21 mouse cellular contexts compared by ENCODE assay signal in the genomic region with DNA sequence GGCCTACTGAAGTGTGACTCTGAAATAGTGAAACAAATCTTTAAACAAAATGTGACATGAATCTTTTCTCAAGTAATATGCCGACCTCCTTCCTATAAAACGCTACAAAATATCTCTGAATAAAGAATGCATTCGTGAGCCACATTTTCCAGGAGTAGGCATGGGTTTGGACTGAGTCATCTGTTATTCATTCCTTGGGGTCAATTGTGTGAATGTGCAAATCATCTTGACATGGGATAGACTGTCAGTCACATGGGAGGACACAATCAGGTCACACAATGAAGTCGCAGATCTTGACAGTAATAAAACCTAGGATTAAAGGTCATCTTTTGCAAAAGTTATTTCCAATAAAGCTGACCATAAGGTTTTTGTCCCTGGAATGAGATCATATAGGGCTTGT.
DNase-seq lines count a peak whose midpoint lies in the region; ATAC-seq and TF ChIP-seq lines count a peak whose summit lies in the region.
"Had no signal": no experiment of that assay in that cellular context is flagged by ENCODE, and none has a peak within 500 bp of the region (broad histone marks: within the 10 kb centered on the region; RNA-seq: fewer than 3 reads in every experiment).

No protein-coding gene starts in this region.

- H3K4me2 ChIP-seq in myocyte (ENCODE audit: low read depth) = peak overlapping the region; percentile 8
- H3K4me2 ChIP-seq in neural tube, embryonic 15.5 days = no peak overlapping the region
- H3K4me2 ChIP-seq: heart, embryonic 11.5 days; heart, embryonic 15.5 days; hindbrain, embryonic 14.5 days had no signal

- peak; percentile 42 for DNase-seq in 3134 (ENCODE audit: extremely low read depth, insufficient read length, low spot score)
- peak; percentile 13 for DNase-seq in adipocyte (ENCODE audit: low spot score)
- no peak for DNase-seq in kidney, adult 2 months
- DNase-seq: adrenal gland, postnatal 25 days; B cell, adult 2 months; cerebellum, adult 18-20 months; cerebellum, adult 9-11 months; gastrocnemius, postnatal 14 days; heart, adult 2 months; heart, postnatal 14 days; kidney, adult 11 months had no signal

- H3K36me3 ChIP-seq in C2C12 (ENCODE audit: control insufficient read depth, insufficient read depth) = no peaks in the 10 kb centered on the region
- no peaks in the 10 kb centered on the region for H3K36me3 ChIP-seq in myocyte (ENCODE audit: control insufficient read depth, insufficient read depth)
- no peaks in the 10 kb centered on the region for H3K36me3 ChIP-seq in neural tube, embryonic 15.5 days
- H3K36me3 ChIP-seq in kidney, adult 2 months (ENCODE audit: control insufficient read depth, insufficient read depth, low read length) = no peaks in the 10 kb centered on the region
- H3K36me3 ChIP-seq: embryonic facial prominence, embryonic 10.5 days; forebrain, embryonic 10.5 days; heart, embryonic 15.5 days had no signal

- H3ac ChIP-seq in C2C12 (ENCODE audit: control insufficient read depth, insufficient read length, low read depth) = no peak overlapping the region
- H3ac ChIP-seq in myocyte (ENCODE audit: control insufficient read depth, insufficient read length) = no peak overlapping the region

- H3K27ac ChIP-seq in neural tube, embryonic 15.5 days (replicated peaks) = no peak overlapping the region
- H3K27ac ChIP-seq in kidney, adult 2 months (ENCODE audit: insufficient read depth, low read depth, low read length) = no peak overlapping the region
- H3K27ac ChIP-seq: embryonic facial prominence, embryonic 10.5 days; forebrain, embryonic 10.5 days; heart, adult 2 months; heart, embryonic 15.5 days; hindbrain, embryonic 14.5 days had no signal

- no peak for TF ChIP-seq POLR2A in myocyte (IDR thresholded peaks at IDR 0.05; ENCODE audit: insufficient read length, low read depth)
- TF ChIP-seq POLR2A in kidney, adult 2 months (IDR thresholded peaks at IDR 0.05; ENCODE audit: low read depth, low read length) = no peak

- H3K4me1 ChIP-seq in neural tube, embryonic 15.5 days = no peaks in the 10 kb centered on the region
- H3K4me1 ChIP-seq in kidney, adult 2 months (ENCODE audit: control insufficient read depth, insufficient read depth, low read length) = no peaks in the 10 kb centered on the region
- H3K4me1 ChIP-seq: embryonic facial prominence, embryonic 10.5 days; forebrain, embryonic 10.5 days; heart, embryonic 15.5 days had no signal

- H3K79me3 ChIP-seq in C2C12 (ENCODE audit: low read depth) = no peaks in the 10 kb centered on the region

- WGBS in neural tube, embryonic 15.5 days = 76% methylated on average over 4 of the region's 4 CpGs
- 60% methylated on average over 4 of the region's 4 CpGs for WGBS in kidney, adult 2 months

- no peak overlapping the region for H3K9ac ChIP-seq in neural tube, embryonic 15.5 days (replicated peaks)
- H3K9ac ChIP-seq: heart, embryonic 15.5 days; hindbrain, embryonic 14.5 days had no signal

- no peak for ATAC-seq in neural tube, embryonic 15.5 days (ENCODE audit: low FRiP score)
- ATAC-seq: forebrain, embryonic 16.5 days had no signal

- no peak overlapping the region for H3K4me3 ChIP-seq in C2C12 (ENCODE audit: insufficient read depth, poor library complexity, severe bottlenecking)
- no peak overlapping the region for H3K4me3 ChIP-seq in myocyte
- no peak overlapping the region for H3K4me3 ChIP-seq in neural tube, embryonic 15.5 days (replicated peaks)
- no peak overlapping the region for H3K4me3 ChIP-seq in kidney, adult 2 months (ENCODE audit: insufficient read depth, low read depth, low read length)
- H3K4me3 ChIP-seq: embryonic facial prominence, embryonic 10.5 days; erythroblast, embryonic 14.5 days; forebrain, embryonic 10.5 days; heart, adult 2 months; heart, embryonic 15.5 days had no signal

- H3K79me2 ChIP-seq in C2C12 (ENCODE audit: control insufficient read depth, insufficient read depth) = no peaks in the 10 kb centered on the region
- H3K79me2 ChIP-seq in myocyte (ENCODE audit: control insufficient read depth, insufficient read depth) = no peaks in the 10 kb centered on the region

- no peaks in the 10 kb centered on the region for H3K27me3 ChIP-seq in C2C12 (ENCODE audit: control insufficient read depth, insufficient read depth, insufficient read length)
- no peaks in the 10 kb centered on the region for H3K27me3 ChIP-seq in myocyte (ENCODE audit: control insufficient read depth, insufficient read depth, insufficient read length)
- H3K27me3 ChIP-seq in neural tube, embryonic 15.5 days (replicated peaks) = no peaks in the 10 kb centered on the region
- H3K27me3 ChIP-seq in kidney, adult 2 months (replicated peaks; ENCODE audit: control insufficient read depth, insufficient read depth, low read length) = no peaks in the 10 kb centered on the region
- H3K27me3 ChIP-seq: heart, embryonic 15.5 days had no signal

- H3K9me3 ChIP-seq in neural tube, embryonic 15.5 days (replicated peaks) = no peaks in the 10 kb centered on the region
- H3K9me3 ChIP-seq: embryonic facial prominence, embryonic 10.5 days; forebrain, embryonic 10.5 days; heart, embryonic 15.5 days had no signal

- no peak for TF ChIP-seq CTCF in C2C12 (IDR thresholded peaks at IDR 0.05; ENCODE audit: control insufficient read depth, insufficient read depth, insufficient read length)
- TF ChIP-seq CTCF in kidney, adult 2 months (conservative IDR thresholded peaks at IDR 0.05; ENCODE audit: insufficient read depth, insufficient read length, low read depth, low read length) = no peak

TF ChIP-seq in C2C12, 6 proteins besides CTCF, POLR2A, EP300 and RAD21:
- TF ChIP-seq FOSL1 (IDR thresholded peaks at IDR 0.05; ENCODE audit: insufficient read depth, low read length, poor library complexity, severe bottlenecking) = peak; percentile 93
- TF ChIP-seq USF1 (IDR thresholded peaks at IDR 0.05; ENCODE audit: low read depth) = peak; percentile 82
- TF ChIP-seq MYOD1 (IDR thresholded peaks at IDR 0.05; ENCODE audit: control insufficient read depth, insufficient read length, low read depth) = peak; percentile 44
- TF ChIP-seq CEBPB (IDR thresholded peaks at IDR 0.05; ENCODE audit: low read depth) = no peak

TF ChIP-seq in myocyte, 11 proteins besides CTCF, POLR2A, EP300 and RAD21:
- TF ChIP-seq POLR2AphosphoS2 (IDR thresholded peaks at IDR 0.05; ENCODE audit: insufficient read length, low read depth) (no peak), USF1 (IDR thresholded peaks at IDR 0.05; ENCODE audit: low read depth) (peak; percentile 70)
